Mouse (Mus musculus) heart, postnatal 4 days (tissue): ENCODE measurements around the gene Hadh. TPM values are rescaled to one million over a fixed set of nuclear protein-coding genes. Genes with fewer than 3 reads are reported as not detected.

Source experiments
- DNase-seq: peaks from one replicate; pipeline ENCODE4 v3.0.0; 2021
- total RNA-seq, 2 experiments: library from RNA; stranded (reverse); gene quantifications; 2 replicates each; pipeline ENCODE4 v1.2.3; 2021

Gene Hadh
- 100 to 1,000 TPM; 416 to 432 TPM for total RNA-seq

GRCm38 (mm10) chr3:131271559-131272373, at the start of gene Hadh:
TSS of gene Hadh (minus strand) at chr3:131272101.
- DNase-seq: peak; percentile 90

GRCm38 (mm10) chr3:131320184-131320583, 48.3 kb upstream of the Hadh start:
- peak; percentile 87 for DNase-seq

GRCm38 (mm10) chr3:131318211-131318610, 46.3 kb upstream of the Hadh start:
- no peak for DNase-seq

- DNase-seq: no peak
Measured at GRCm38 (mm10) chr3:131317126-131317525, 45.2 kb upstream of the Hadh start.

- no peak for DNase-seq
Measured at GRCm38 (mm10) chr3:131315957-131316510, 44.1 kb upstream of the Hadh start.

- DNase-seq: no peak
Measured at GRCm38 (mm10) chr3:131312340-131312739, 40.4 kb upstream of the Hadh start.

GRCm38 (mm10) chr3:131310572-131310971, 38.7 kb upstream of the Hadh start:
- no peak for DNase-seq

- no peak for DNase-seq
Measured at GRCm38 (mm10) chr3:131307811-131308210, 35.9 kb upstream of the Hadh start.

- DNase-seq: no peak
Measured at GRCm38 (mm10) chr3:131306255-131306654, 34.4 kb upstream of the Hadh start.

- DNase-seq: no peak
Measured at GRCm38 (mm10) chr3:131303320-131303714, 31.4 kb upstream of the Hadh start.

- peak; percentile 91 for DNase-seq
Measured at GRCm38 (mm10) chr3:131302452-131303319, 30.8 kb upstream of the Hadh start, which contains the start of gene Cyp2u1. TSS of gene Cyp2u1 (minus strand) at chr3:131303227.

GRCm38 (mm10) chr3:131299908-131300307, 28.0 kb upstream of the Hadh start:
- no peak for DNase-seq

GRCm38 (mm10) chr3:131299078-131299477, 27.2 kb upstream of the Hadh start:
- peak; percentile 17 for DNase-seq

GRCm38 (mm10) chr3:131296893-131297292, 25.0 kb upstream of the Hadh start:
- no peak for DNase-seq

- DNase-seq: peak; percentile 68
Measured at GRCm38 (mm10) chr3:131295513-131296200, 23.8 kb upstream of the Hadh start.

- DNase-seq: no peak
Measured at GRCm38 (mm10) chr3:131294503-131294902, 22.6 kb upstream of the Hadh start.

- DNase-seq: no peak
Measured at GRCm38 (mm10) chr3:131292959-131293358, 21.1 kb upstream of the Hadh start.

- no peak for DNase-seq
Measured at GRCm38 (mm10) chr3:131292349-131292748, 20.4 kb upstream of the Hadh start.

GRCm38 (mm10) chr3:131291890-131292289, 20.0 kb upstream of the Hadh start:
- no peak for DNase-seq

GRCm38 (mm10) chr3:131274151-131274550, 2.2 kb upstream of the Hadh start:
- no peak for DNase-seq

- DNase-seq: no peak
Measured at GRCm38 (mm10) chr3:131272374-131273100, 636 bp upstream of the Hadh start.

GRCm38 (mm10) chr3:131271157-131271556, 744 bp downstream of the Hadh start:
- DNase-seq: peak; percentile 74
